Mouse (Mus musculus) hindbrain, embryonic 14.5 days (tissue): ENCODE data around the gene Phf20. TPM values are rescaled to one million over a fixed set of nuclear protein-coding genes. Genes with fewer than 3 reads are reported as not detected.
"Not testable (repeated sequence)": the region's sequence is repeated elsewhere in the genome, so short reads cannot be mapped to it uniquely, and the experiment has no call there.

Experiments
- ATAC-seq: fragments of 200-750 bp; cut with Nextera tagmentation; 2 replicates; pipeline ENCODE4 v1.8.0; 2017; ENCODE audit warnings: moderate number of reproducible peaks, mild to moderate bottlenecking, moderate TSS enrichment, moderate library complexity; ENCODE audit not compliant: low FRiP score
- DNase-seq: peaks from one replicate; pipeline ENCODE4 v3.0.0-alpha.2; 2015; ENCODE audit warnings: low spot score
- H3K27ac ChIP-seq: fragments of 300-500 bp; sonication (generic); 2 replicates; pipeline ENCODE4 v1.5.1; 2014; ENCODE audit warnings: mild to moderate bottlenecking, moderate library complexity
- H3K27me3 ChIP-seq: fragments of 300-500 bp; sonication (generic); 2 replicates; pipeline ENCODE4 v1.6.1; 2014; ENCODE audit warnings: mild to moderate bottlenecking, low read length, mixed read lengths; ENCODE audit not compliant: control insufficient read depth, insufficient read depth
- H3K36me3 ChIP-seq: fragments of 300-500 bp; sonication (generic); replicated peaks from 2 replicates; pipeline ENCODE4 v1.6.1; 2014; ENCODE audit not compliant: control insufficient read depth, insufficient read depth
- H3K4me1 ChIP-seq: fragments of 300-500 bp; sonication (generic); replicated peaks from 2 replicates; pipeline ENCODE4 v1.6.1; 2014; ENCODE audit warnings: antibody characterized with exemption, low read length, mixed read lengths; ENCODE audit not compliant: control insufficient read depth, insufficient read depth
- H3K4me2 ChIP-seq: fragments of 300-500 bp; sonication (generic); replicated peaks from 2 replicates; pipeline ENCODE4 v1.6.1; 2014; ENCODE audit warnings: mild to moderate bottlenecking, moderate library complexity
- H3K4me3 ChIP-seq: fragments of 300-500 bp; sonication (generic); replicated peaks from 2 replicates; pipeline ENCODE4 v1.5.1; 2014; ENCODE audit warnings: mild to moderate bottlenecking, low read length
- H3K9ac ChIP-seq: fragments of 300-500 bp; sonication (generic); 2 replicates; pipeline ENCODE4 v1.6.1; 2014
- H3K9me3 ChIP-seq: fragments of 300-500 bp; sonication (generic); 2 replicates; pipeline ENCODE4 v1.6.1; 2016; ENCODE audit warnings: low read length; ENCODE audit not compliant: control insufficient read depth
- WGBS: fragments of 180-500 bp; shearing (Covaris S2); extraction: QIAGEN DNeasy Blood & Tissue Kit; methylation state at CpG from one replicate; pipeline ENCODE4 v1.1.7; 2014; 5-methylcytosine and 5-hydroxymethylcytosine counted together
- polyA plus RNA-seq: library from polyadenylated mRNA; unstranded; fragments of >200 nt; fragmentation: Nextera tagmentation; extraction: Ambion mirVana; gene quantifications from 2 replicates; pipeline ENCODE4 v1.2.1, GENCODE M21; 2014

Gene Phf20
- polyA plus RNA-seq, 1 experiment from 2014 or later, result 107 TPM

- Histone ChIP-seq H3K4me3 (peak within 1 kb of the TSS; percentile 96), H3K4me1 (peaks cover 30% of the 10 kb centered on the region), H3K36me3 (peaks cover 31% of the 10 kb centered on the region), H3K4me2 (peak within 1 kb of the TSS; percentile 69), H3K9ac (peak within 1 kb of the TSS; percentile 100), H3K9me3 (no peaks in the 10 kb centered on the region), H3K27ac (peak within 1 kb of the TSS; percentile 99), H3K27me3 (no peaks in the 10 kb centered on the region)
- DNase-seq (peak; percentile 100), ATAC-seq (peak; percentile 96)
- under 1% methylated on average over 47 of the region's 47 CpGs for WGBS
Measured at GRCm38 (mm10) chr2:156180094-156180821, 16.0 kb upstream of the Phf20 start, which contains the start of gene Rbm39. TSS of gene Rbm39 (minus strand) at chr2:156180238.

GRCm38 (mm10) chr2:156180824-156181590 lies 15.3 kb upstream of the Phf20 start:
- Histone ChIP-seq H3K9ac (peak overlapping the region; percentile 83), H3K4me2 (peak overlapping the region; percentile 69), H3K4me3 (peak overlapping the region; percentile 96), H3K9me3 (no peaks in the 10 kb centered on the region), H3K4me1 (peaks cover 30% of the 10 kb centered on the region), H3K36me3 (peaks cover 25% of the 10 kb centered on the region), H3K27me3 (no peaks in the 10 kb centered on the region), H3K27ac (peak overlapping the region; percentile 98)
- ATAC-seq (no peak), DNase-seq (no peak)
- WGBS, result 12% methylated on average over 8 of the region's 8 CpGs

- WGBS, result 74% methylated on average over 2 of the region's 2 CpGs
- Histone ChIP-seq H3K27ac (peak overlapping the region; percentile 98; the same call in 1 of the 2 replicates), H3K9me3 (no peaks in the 10 kb centered on the region), H3K36me3 (peaks cover 19% of the 10 kb centered on the region), H3K4me1 (peaks cover 28% of the 10 kb centered on the region), H3K27me3 (no peaks in the 10 kb centered on the region), H3K4me3 (no peak overlapping the region), H3K4me2 (peak overlapping the region; percentile 69), H3K9ac (peak overlapping the region; percentile 13; the same call in 1 of the 2 replicates)
- no peak for ATAC-seq
- no peak for DNase-seq
Measured at GRCm38 (mm10) chr2:156181592-156181991, 14.7 kb upstream of the Phf20 start.

- H3K27ac ChIP-seq, H3K36me3 ChIP-seq, H3K4me3 ChIP-seq, H3K9ac ChIP-seq, DNase-seq, H3K27me3 ChIP-seq, H3K4me1 ChIP-seq, H3K9me3 ChIP-seq, ATAC-seq, H3K4me2 ChIP-seq: not testable (repeated sequence)
- WGBS, result 86% methylated on average over 7 of the region's 7 CpGs
Measured at GRCm38 (mm10) chr2:156189241-156189640, 7.0 kb upstream of the Phf20 start.

- no peak overlapping the region for H3K9ac ChIP-seq
- ATAC-seq, result no peak
- H3K27me3 ChIP-seq, result no peaks in the 10 kb centered on the region
- no peak overlapping the region for H3K4me2 ChIP-seq
- H3K27ac ChIP-seq, result no peak overlapping the region
- no peaks in the 10 kb centered on the region for H3K4me1 ChIP-seq
- H3K36me3 ChIP-seq, result no peaks in the 10 kb centered on the region
- H3K4me3 ChIP-seq, result no peak overlapping the region
- WGBS, result 84% methylated on average over 14 of the region's 14 CpGs
- H3K9me3 ChIP-seq, result no peaks in the 10 kb centered on the region
- no peak for DNase-seq
Measured at GRCm38 (mm10) chr2:156190004-156190896, 6.0 kb upstream of the Phf20 start.

- Histone ChIP-seq H3K36me3 (no peaks in the 10 kb centered on the region), H3K4me3 (no peak overlapping the region), H3K9me3 (no peaks in the 10 kb centered on the region), H3K4me1 (peaks cover 5% of the 10 kb centered on the region; the same call in 1 of the 2 replicates), H3K27me3 (no peaks in the 10 kb centered on the region), H3K9ac (no peak overlapping the region), H3K4me2 (no peak overlapping the region), H3K27ac (no peak overlapping the region)
- WGBS, result 91% methylated on average over 2 of the region's 2 CpGs
- no peak for DNase-seq
- ATAC-seq, result no peak
Measured at GRCm38 (mm10) chr2:156191540-156191939, 4.7 kb upstream of the Phf20 start.

- no peak overlapping the region for H3K27ac ChIP-seq
- H3K9me3 ChIP-seq, result no peaks in the 10 kb centered on the region
- no peak overlapping the region for H3K4me2 ChIP-seq
- DNase-seq (no peak), ATAC-seq (no peak)
- no peak overlapping the region for H3K9ac ChIP-seq
- no peaks in the 10 kb centered on the region for H3K36me3 ChIP-seq
- peaks cover 5% of the 10 kb centered on the region; the same call in 1 of the 2 replicates for H3K4me1 ChIP-seq
- H3K4me3 ChIP-seq, result no peak overlapping the region
- 70% methylated on average over 2 of the region's 2 CpGs for WGBS
- H3K27me3 ChIP-seq, result no peaks in the 10 kb centered on the region
Measured at GRCm38 (mm10) chr2:156192068-156192467, 4.2 kb upstream of the Phf20 start.

GRCm38 (mm10) chr2:156193066-156193862 lies 3.0 kb upstream of the Phf20 start:
- Histone ChIP-seq H3K27me3 (no peaks in the 10 kb centered on the region), H3K9me3 (no peaks in the 10 kb centered on the region), H3K27ac (no peak overlapping the region), H3K4me2 (no peak overlapping the region), H3K36me3 (no peaks in the 10 kb centered on the region), H3K4me3 (no peak overlapping the region), H3K4me1 (peaks cover 14% of the 10 kb centered on the region), H3K9ac (no peak overlapping the region)
- WGBS, result 82% methylated on average over 3 of the region's 3 CpGs
- DNase-seq (no peak), ATAC-seq (no peak)
